Mouse (Mus musculus) neural tube, embryonic 12.5 days (tissue): ENCODE measurements at regions not wholly inside any gene's neighbourhood (a gene's known extent, or its start where the extent isn't known, plus 50 kb on each side); places are given as distances from the start of the nearest gene placed in this dataset.

Experiments used
- ATAC-seq: fragments of 200-750 bp; cut with Nextera tagmentation; 2 replicates; pipeline ENCODE4 v1.8.0; 2017; ENCODE audit warnings: low read depth, mild to moderate bottlenecking, moderate TSS enrichment, moderate library complexity; ENCODE audit not compliant: low FRiP score
- H3K27ac ChIP-seq: fragments of 300-500 bp; sonication (generic); 2 replicates; pipeline ENCODE4 v1.5.1; 2016
- H3K27me3 ChIP-seq: fragments of 300-500 bp; sonication (generic); replicated peaks from 2 replicates; pipeline ENCODE4 v1.6.1; 2016; ENCODE audit warnings: mild to moderate bottlenecking
- H3K36me3 ChIP-seq: fragments of 300-500 bp; sonication (generic); 2 replicates; pipeline ENCODE4 v1.6.1; 2016; ENCODE audit warnings: mild to moderate bottlenecking
- H3K4me1 ChIP-seq: fragments of 300-500 bp; sonication (generic); 2 replicates; pipeline ENCODE4 v1.6.1; 2016
- H3K4me2 ChIP-seq: fragments of 300-500 bp; sonication (generic); replicated peaks from 2 replicates; pipeline ENCODE4 v1.6.1; 2016; ENCODE audit warnings: mild to moderate bottlenecking
- H3K4me3 ChIP-seq: fragments of 300-500 bp; sonication (generic); 2 replicates; pipeline ENCODE4 v1.5.1; 2016
- H3K9ac ChIP-seq: fragments of 300-500 bp; sonication (generic); 2 replicates; pipeline ENCODE4 v1.6.1; 2016; ENCODE audit warnings: mild to moderate bottlenecking
- H3K9me3 ChIP-seq: fragments of 300-500 bp; sonication (generic); 2 replicates; pipeline ENCODE4 v1.6.1; 2016; ENCODE audit warnings: mild to moderate bottlenecking
- WGBS: fragments of 180-500 bp; shearing (Covaris S2); methylation state at CpG from one replicate; pipeline ENCODE4 v1.1.7; 2016; 5-methylcytosine and 5-hydroxymethylcytosine counted together

- H3K27ac ChIP-seq, result no peak overlapping the region
- peaks cover 3% of the 10 kb centered on the region; the same call in 1 of the 2 replicates for H3K4me1 ChIP-seq
- H3K9me3 ChIP-seq, result no peaks in the 10 kb centered on the region
- H3K9ac ChIP-seq, result no peak overlapping the region
- H3K36me3 ChIP-seq, result no peaks in the 10 kb centered on the region
- no peaks in the 10 kb centered on the region for H3K27me3 ChIP-seq
- H3K4me3 ChIP-seq, result no peak overlapping the region
- WGBS, result 75% methylated on average over 7 of the region's 7 CpGs
- no peak overlapping the region for H3K4me2 ChIP-seq
- ATAC-seq, result no peak
Measured at GRCm38 (mm10) chr2:93113929-93114328, 68.0 kb upstream of the Prdm11 start.

GRCm38 (mm10) chr2:93112320-93112719 is 66.4 kb upstream of the Prdm11 start:
- H3K27me3 ChIP-seq, result no peaks in the 10 kb centered on the region
- 60% methylated on average over 7 of the region's 7 CpGs for WGBS
- H3K9ac ChIP-seq, result no peak overlapping the region
- H3K4me2 ChIP-seq, result no peak overlapping the region
- H3K27ac ChIP-seq, result no peak overlapping the region
- H3K9me3 ChIP-seq, result no peaks in the 10 kb centered on the region
- ATAC-seq, result no peak
- H3K4me3 ChIP-seq, result no peak overlapping the region
- peaks cover 3% of the 10 kb centered on the region; the same call in 1 of the 2 replicates for H3K4me1 ChIP-seq
- no peaks in the 10 kb centered on the region for H3K36me3 ChIP-seq

- no peak overlapping the region for H3K27ac ChIP-seq
- H3K4me1 ChIP-seq, result peaks cover 3% of the 10 kb centered on the region; the same call in 1 of the 2 replicates
- no peaks in the 10 kb centered on the region for H3K36me3 ChIP-seq
- H3K27me3 ChIP-seq, result no peaks in the 10 kb centered on the region
- WGBS, result 86% methylated on average over 5 of the region's 5 CpGs
- no peak overlapping the region for H3K4me3 ChIP-seq
- no peak for ATAC-seq
- H3K4me2 ChIP-seq, result no peak overlapping the region
- no peaks in the 10 kb centered on the region for H3K9me3 ChIP-seq
- H3K9ac ChIP-seq, result no peak overlapping the region
Measured at GRCm38 (mm10) chr2:93110898-93111297, 64.9 kb upstream of the Prdm11 start.

GRCm38 (mm10) chr2:93106581-93106980 is 60.6 kb upstream of the Prdm11 start:
- Histone ChIP-seq H3K27ac (no peak overlapping the region), H3K4me1 (no peaks in the 10 kb centered on the region), H3K9ac (no peak overlapping the region), H3K36me3 (no peaks in the 10 kb centered on the region), H3K4me2 (no peak overlapping the region), H3K27me3 (no peaks in the 10 kb centered on the region), H3K9me3 (no peaks in the 10 kb centered on the region), H3K4me3 (no peak overlapping the region)
- ATAC-seq, result no peak
- WGBS, result 53% methylated on average over 6 of the region's 6 CpGs

GRCm38 (mm10) chr2:93101991-93102390 is 56.0 kb upstream of the Prdm11 start:
- no peak overlapping the region for H3K27ac ChIP-seq
- WGBS, result 53% methylated on average over 8 of the region's 8 CpGs

GRCm38 (mm10) chr2:93099780-93100179 is 53.8 kb upstream of the Prdm11 start:
- Histone ChIP-seq H3K4me3 (no peak overlapping the region), H3K27ac (no peak overlapping the region), H3K36me3 (no peaks in the 10 kb centered on the region), H3K27me3 (no peaks in the 10 kb centered on the region), H3K9ac (no peak overlapping the region), H3K4me1 (0 out of 2 replicates have a peak, but pooled peaks cover 5% of the 10 kb centered on the region), H3K9me3 (no peaks in the 10 kb centered on the region), H3K4me2 (no peak overlapping the region)
- ATAC-seq, result no peak
- WGBS, result 49% methylated on average over 3 of the region's 3 CpGs

More at GRCm38 (mm10) chr2:93101991-93102390, 56.0 kb upstream of the Prdm11 start:
- H3K36me3 ChIP-seq, result no peaks in the 10 kb centered on the region
- no peak for ATAC-seq
- H3K27me3 ChIP-seq, result no peaks in the 10 kb centered on the region
- no peak overlapping the region for H3K9ac ChIP-seq
- no peak overlapping the region for H3K4me2 ChIP-seq
- H3K9me3 ChIP-seq, result no peaks in the 10 kb centered on the region
- H3K4me3 ChIP-seq, result no peak overlapping the region
- H3K4me1 ChIP-seq, result 0 out of 2 replicates have a peak, but pooled peaks cover 5% of the 10 kb centered on the region

GRCm38 (mm10) chr2:93097016-93097415 is 51.0 kb upstream of the Prdm11 start:
- no peak for ATAC-seq
- Histone ChIP-seq H3K4me1 (0 out of 2 replicates have a peak, but pooled peaks cover 8% of the 10 kb centered on the region), H3K9ac (no peak overlapping the region), H3K27me3 (no peaks in the 10 kb centered on the region; the same call in 1 of the 2 replicates), H3K9me3 (no peaks in the 10 kb centered on the region), H3K36me3 (no peaks in the 10 kb centered on the region), H3K4me3 (no peak overlapping the region), H3K27ac (no peak overlapping the region), H3K4me2 (no peak overlapping the region)
- 92% methylated on average over 2 of the region's 2 CpGs for WGBS

- WGBS, result 74% methylated on average over 6 of the region's 6 CpGs
- ATAC-seq, result no peak
Measured at GRCm38 (mm10) chr2:93096078-93096729, 50.2 kb upstream of the Prdm11 start.

More at GRCm38 (mm10) chr2:93096078-93096729, 50.2 kb upstream of the Prdm11 start:
- H3K27ac ChIP-seq, result no peak overlapping the region
- no peak overlapping the region for H3K4me3 ChIP-seq
- H3K36me3 ChIP-seq, result no peaks in the 10 kb centered on the region
- 0 out of 2 replicates have a peak, but pooled peaks cover 15% of the 10 kb centered on the region for H3K4me1 ChIP-seq
- H3K4me2 ChIP-seq, result no peak overlapping the region
- H3K27me3 ChIP-seq, result no peaks in the 10 kb centered on the region; the same call in 1 of the 2 replicates
- H3K9ac ChIP-seq, result no peak overlapping the region
- no peaks in the 10 kb centered on the region for H3K9me3 ChIP-seq
